Mouse (Mus musculus) liver, embryonic 14 days (tissue): ENCODE results near the gene Thoc5. TPM values are rescaled to one million over a fixed set of nuclear protein-coding genes. Genes with fewer than 3 reads are reported as not detected.

Experiments used
- polyA plus RNA-seq: library from polyadenylated mRNA; depleted of rRNA; stranded (reverse); fragments of >200 nt; gene quantifications from 2 replicates; pipeline ENCODE4 v1.2.3, GENCODE M21; 2012; rRNA removed

Thoc5 gene
- 16.1 and 18.1 TPM in 2 replicates for polyA plus RNA-seq

GRCm38 (mm10) chr11:4894848-4895816 is at the start of gene Thoc5:
TSS of gene Thoc5 (plus strand) at chr11:4895320.

GRCm38 (mm10) chr11:4849258-4849943 is 45.7 kb upstream of the Thoc5 start, which contains the start of gene Nf2:
TSS of gene Nf2 (minus strand) at chr11:4849536.

GRCm38 (mm10) chr11:4873755-4874475 is 21.2 kb upstream of the Thoc5 start, which contains the start of gene Nipsnap1:
TSS of gene Nipsnap1 (plus strand) at chr11:4873951.

GRCm38 (mm10) chr11:4947813-4948174 is 52.7 kb downstream of the Thoc5 start, which contains the start of gene Nefh:
TSS of gene Nefh (minus strand) at chr11:4948064.

Other genes starting within 250 kb of the Thoc5 start
- gene Uqcr10, start 191.0 kb upstream of the Thoc5 start, polyA plus RNA-seq, result 532 and 546 TPM in 2 replicates
- gene Zmat5, start 190.6 kb upstream of the Thoc5 start, polyA plus RNA-seq, result 13.4 and 14.6 TPM in 2 replicates
- 0.02 TPM in 2 replicates for gene Cabp7, start 148.5 kb upstream of the Thoc5 start, polyA plus RNA-seq
- 11.7 and 13.5 TPM in 2 replicates for gene Nf2, start 45.8 kb upstream of the Thoc5 start, polyA plus RNA-seq
- gene Nipsnap1, start 21.4 kb upstream of the Thoc5 start, polyA plus RNA-seq, result 35.8 and 44.2 TPM in 2 replicates
- gene Nefh, start 52.7 kb downstream of the Thoc5 start, polyA plus RNA-seq, result 0.18 TPM in 2 replicates
- gene Ap1b1, start 91.5 kb downstream of the Thoc5 start, polyA plus RNA-seq, result 60.6 and 62.8 TPM in 2 replicates
- gene Rasl10a, start 162.8 kb downstream of the Thoc5 start, polyA plus RNA-seq, result 0.18 and 0.20 TPM in 2 replicates
- gene Gas2l1, start 170.0 kb downstream of the Thoc5 start, polyA plus RNA-seq, result 8.6 and 10.6 TPM in 2 replicates
- gene Rhbdd3, start 203.6 kb downstream of the Thoc5 start, polyA plus RNA-seq, result 10.0 and 11.0 TPM in 2 replicates
- gene Ewsr1, start 203.9 kb downstream of the Thoc5 start, polyA plus RNA-seq, result 240 and 246 TPM in 2 replicates